Mouse (Mus musculus) monocyte, adult 59 days (primary cell): ENCODE measurements around the gene Rprd2. TPM values are rescaled to one million over a fixed set of nuclear protein-coding genes. Genes with fewer than 3 reads are reported as not detected.

Source experiments
- total RNA-seq, 2 experiments: library from RNA; stranded (reverse); gene quantifications; one replicate each; pipeline ENCODE4 v1.2.4; 2023

Gene Rprd2
- 10 to 100 TPM; 60.5 to 61.9 TPM for total RNA-seq

DNA sequence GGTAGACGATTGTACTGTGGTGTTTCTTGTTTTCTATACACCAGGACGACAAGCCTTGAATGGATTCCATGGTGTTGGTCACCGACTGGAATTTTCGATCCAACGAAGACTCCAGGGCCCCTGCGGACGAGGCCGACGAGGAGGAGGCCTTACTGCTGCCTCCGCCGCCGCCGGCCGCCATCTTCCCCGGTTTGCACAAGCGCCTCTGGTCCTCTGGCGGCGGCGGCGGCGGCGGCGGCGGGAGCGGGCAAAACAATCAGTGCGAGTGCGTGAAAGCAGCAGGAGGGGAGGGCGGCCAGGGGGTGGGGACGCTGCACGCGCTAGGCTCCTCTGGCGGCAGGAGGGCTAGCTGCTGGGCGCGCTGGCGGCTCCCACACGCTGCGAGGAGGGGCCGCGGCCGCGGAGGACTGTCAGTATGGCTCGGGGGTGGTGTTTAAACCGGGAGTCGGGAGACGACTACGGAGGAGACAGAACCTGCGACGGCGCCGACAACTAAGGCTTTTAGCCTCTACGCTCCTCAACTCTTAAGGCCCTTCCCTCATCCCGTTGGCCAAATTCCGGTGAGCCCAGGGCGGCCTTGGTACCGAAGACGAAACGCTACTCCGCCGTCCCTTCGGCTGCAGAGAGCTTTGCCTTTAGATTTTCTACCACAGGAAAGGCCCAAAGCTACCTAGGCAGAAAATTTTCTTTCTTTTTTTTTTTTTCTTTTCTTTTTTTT lies at the start of gene Rprd2:
Gene Rprd2, minus strand, starts transcription at position 293 of the 718 bp plus-strand sequence.

DNA sequence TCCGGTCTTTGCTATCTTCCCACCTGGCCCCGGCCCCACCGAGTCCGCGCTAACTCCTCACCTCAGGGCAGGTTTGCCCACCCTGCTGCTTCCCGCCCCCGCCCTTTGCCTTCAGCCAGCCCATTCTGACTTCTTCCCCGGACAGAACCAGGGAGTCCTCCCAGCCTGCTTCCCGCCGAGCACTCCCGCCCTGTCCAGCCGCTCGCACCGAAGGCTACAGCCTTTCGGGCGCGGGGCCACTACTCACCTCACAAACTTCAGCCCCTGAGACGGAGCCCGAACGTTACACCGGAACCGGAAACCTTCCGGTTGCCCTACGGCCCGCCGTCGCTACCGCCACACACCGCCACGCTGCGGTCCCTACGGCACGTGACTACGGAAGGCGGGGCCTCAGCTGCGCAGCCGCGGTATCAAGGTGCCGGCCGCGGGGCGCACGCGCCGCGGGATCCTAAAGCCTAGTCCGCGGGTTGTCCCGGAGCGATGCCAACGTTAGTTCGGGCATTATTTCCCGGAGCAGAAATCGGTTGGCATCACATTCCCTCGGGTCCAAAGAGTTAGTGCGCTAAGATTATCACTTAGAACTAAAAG lies 36.9 kb upstream of the Rprd2 start, which contains the start of gene Prpf3:
Gene Prpf3, minus strand, starts transcription at position 384 of the 588 bp plus-strand sequence.

DNA sequence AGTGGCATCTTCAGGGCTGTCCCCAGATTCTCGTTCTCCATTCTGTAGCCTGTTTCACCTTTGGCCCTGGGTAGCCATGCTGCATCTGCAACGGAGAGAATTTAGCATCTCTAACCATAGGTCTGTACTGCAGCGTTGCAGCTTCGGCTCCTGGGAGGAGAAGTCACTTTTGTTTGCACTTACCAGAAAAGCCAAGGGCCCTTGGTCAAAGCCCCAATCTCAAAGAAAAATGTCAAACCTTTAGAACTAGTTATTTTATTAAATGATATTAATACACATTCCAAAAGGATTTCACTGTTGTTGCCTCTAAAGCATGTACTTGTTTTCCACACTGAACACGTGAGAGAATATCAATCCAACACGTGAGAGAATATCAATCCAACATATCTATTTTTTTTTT lies 58.6 kb downstream of the Rprd2 start, which contains the start of gene Tars2:
Gene Tars2, minus strand, starts transcription at position 101 of the 400 bp plus-strand sequence.

DNA sequence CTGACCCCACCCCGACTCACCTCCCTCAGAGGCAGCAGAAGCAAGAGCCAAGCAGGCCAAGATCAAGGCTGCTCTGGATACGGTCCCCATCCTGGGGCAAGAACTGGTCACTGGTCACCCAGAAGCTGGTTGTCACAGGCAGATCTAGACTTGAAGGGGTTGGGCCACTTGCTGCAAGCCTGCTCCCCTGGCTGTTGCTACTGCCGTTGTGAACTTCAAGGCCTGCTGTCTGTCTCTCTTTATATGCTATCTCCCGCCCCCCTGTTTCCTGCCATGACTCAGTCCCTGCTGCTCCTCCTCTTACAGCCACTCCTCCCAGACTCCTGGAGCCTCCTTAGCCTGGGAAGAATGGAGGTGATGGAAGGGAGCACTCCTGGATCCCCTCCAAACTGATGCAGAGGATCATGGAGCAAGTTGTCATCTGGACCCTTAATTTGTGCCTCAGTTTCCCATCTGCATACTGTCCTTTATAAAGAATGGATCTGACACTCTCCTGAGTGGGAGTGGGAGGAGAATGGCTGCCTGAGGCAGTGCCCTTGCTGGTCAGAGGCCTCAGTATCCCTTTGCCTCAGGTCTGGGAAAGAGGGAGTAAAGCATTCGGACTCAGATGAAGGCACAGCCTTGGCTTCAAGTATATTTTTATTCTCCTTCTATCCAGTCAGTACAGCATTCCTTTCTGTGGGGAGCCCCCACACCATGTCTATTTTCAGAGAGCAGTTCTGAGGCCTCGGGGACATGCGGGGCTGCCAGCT lies 79.1 kb downstream of the Rprd2 start, which contains the start of gene Ecm1:
Gene Ecm1, minus strand, starts transcription at position 217 of the 752 bp plus-strand sequence.

Other genes with a start within 250 kb of the Rprd2 start
- gene Golph3l, start 229.9 kb downstream of the Rprd2 start, total RNA-seq, result 10 to 100 TPM; 37.5 to 42.9 TPM
- 100 to 1,000 TPM; 106 to 108 TPM for gene Ensa, start 193.9 kb downstream of the Rprd2 start, total RNA-seq
- gene Mcl1, start 160.1 kb downstream of the Rprd2 start, total RNA-seq, result 100 to 1,000 TPM; 751 to 777 TPM
- gene Adamtsl4, start 130.9 kb downstream of the Rprd2 start, total RNA-seq, result 1 to 10 TPM; 3.3 to 3.6 TPM
- gene Ecm1, start 79.3 kb downstream of the Rprd2 start, total RNA-seq, result 10 to 100 TPM; 39.5 to 67.9 TPM
- gene Tars2, start 58.7 kb downstream of the Rprd2 start, total RNA-seq, result 10 to 100 TPM; 22.4 to 28.7 TPM
- 10 to 100 TPM; 31.8 to 38.9 TPM for gene Prpf3, start 37.0 kb upstream of the Rprd2 start, total RNA-seq
- gene Mrps21, start 52.7 kb upstream of the Rprd2 start, total RNA-seq, result 100 to 1,000 TPM; 127 to 131 TPM
- 10 to 100 TPM; 27.0 to 27.9 TPM for gene Ciart, start 63.4 kb upstream of the Rprd2 start, total RNA-seq
- 100 to 1,000 TPM; 156 to 173 TPM for gene BC028528, start 73.1 kb upstream of the Rprd2 start, total RNA-seq
- gene Aph1a, start 75.1 kb upstream of the Rprd2 start, total RNA-seq, result 100 to 1,000 TPM in 1 of 2 experiments, 10 to 100 TPM in 1; 88.0 to 131 TPM
- gene Car14, start 85.8 kb upstream of the Rprd2 start, total RNA-seq, result not detected
- 10 to 100 TPM; 42.7 to 46.2 TPM for gene Anp32e, start 110.4 kb upstream of the Rprd2 start, total RNA-seq
- 100 to 1,000 TPM; 241 to 254 TPM for gene Plekho1, start 177.1 kb upstream of the Rprd2 start, total RNA-seq
- gene Vps45, start 239.6 kb upstream of the Rprd2 start, total RNA-seq, result 10 to 100 TPM; 21.1 to 30.0 TPM